Mouse (Mus musculus) liver, adult 2 months (tissue): ENCODE measurements around the gene Pfdn4. TPM values are rescaled to one million over a fixed set of nuclear protein-coding genes. Genes with fewer than 3 reads are reported as not detected.

Experiments
- DNase-seq: peaks from one replicate; pipeline ENCODE4 v3.0.0-alpha.2; 2011; ENCODE audit warnings: low read depth, low spot score; ENCODE audit errors: extremely low read depth
- H3K27ac ChIP-seq: fragments of 200-500 bp; replicated peaks from 2 replicates; pipeline ENCODE4 v1.5.1; 2012; ENCODE audit warnings: low read depth, mild to moderate bottlenecking, control low read depth, inconsistent platforms, low read length; ENCODE audit not compliant: insufficient read depth
- H3K27me3 ChIP-seq: fragments of 200-500 bp; 2 replicates; pipeline ENCODE4 v1.6.1; 2012; ENCODE audit warnings: mild to moderate bottlenecking, moderate library complexity, low read length, inconsistent platforms; ENCODE audit not compliant: control insufficient read depth, insufficient read depth
- H3K36me3 ChIP-seq: fragments of 200-500 bp; 2 replicates; pipeline ENCODE4 v1.6.1; 2012; ENCODE audit warnings: low read length, inconsistent platforms; ENCODE audit not compliant: control insufficient read depth, insufficient read depth
- H3K4me1 ChIP-seq: fragments of 200-500 bp; 2 replicates; pipeline ENCODE4 v1.6.1; 2011; ENCODE audit warnings: low read length; ENCODE audit not compliant: control insufficient read depth, insufficient read depth
- H3K4me3 ChIP-seq: fragments of 200-500 bp; 2 replicates; pipeline ENCODE4 v1.5.1; 2011; ENCODE audit warnings: low read depth, mild to moderate bottlenecking, control low read depth, low read length, moderate library complexity; ENCODE audit not compliant: insufficient read depth
- H3K79me2 ChIP-seq: fragments of 200-500 bp; 2 replicates; pipeline ENCODE4 v1.6.1; 2012; ENCODE audit warnings: inconsistent platforms, mild to moderate bottlenecking, low read length, moderate library complexity; ENCODE audit not compliant: control insufficient read depth, insufficient read depth
- H3K9ac ChIP-seq: fragments of 200-500 bp; 2 replicates; pipeline ENCODE4 v1.6.1; 2012; ENCODE audit warnings: low read depth, mild to moderate bottlenecking, control low read depth, inconsistent platforms, low read length
- CTCF ChIP-seq: fragments of 200-500 bp; IDR thresholded peaks from 2 replicates; pipeline ENCODE4 v1.5.1; 2011; ENCODE audit warnings: low read depth, low read length, control low read depth
- POLR2A ChIP-seq: fragments of 200-500 bp; IDR thresholded peaks from 2 replicates; pipeline ENCODE4 v1.6.1; 2011; ENCODE audit warnings: low read length, control low read depth; ENCODE audit not compliant: insufficient read depth; ENCODE audit errors: extremely low read depth
- WGBS: fragments of 180-500 bp; shearing (Covaris S2); methylation state at CpG from one replicate; pipeline ENCODE4 v1.1.7; 2018; 5-methylcytosine and 5-hydroxymethylcytosine counted together
- polyA plus RNA-seq: library from polyadenylated mRNA; depleted of rRNA; stranded (reverse); fragments of >200 nt; gene quantifications from 2 replicates; pipeline ENCODE4 v1.2.3, GENCODE M21; 2012
- total RNA-seq: library from RNA; depleted of rRNA; stranded (reverse); fragments of >200 nt; gene quantifications from 2 replicates; pipeline ENCODE4 v1.2.3, GENCODE M21; 2014

Pfdn4 gene
- total and polyA plus RNA-seq, 2 experiments: 1.4 to 10.6 TPM

DNA sequence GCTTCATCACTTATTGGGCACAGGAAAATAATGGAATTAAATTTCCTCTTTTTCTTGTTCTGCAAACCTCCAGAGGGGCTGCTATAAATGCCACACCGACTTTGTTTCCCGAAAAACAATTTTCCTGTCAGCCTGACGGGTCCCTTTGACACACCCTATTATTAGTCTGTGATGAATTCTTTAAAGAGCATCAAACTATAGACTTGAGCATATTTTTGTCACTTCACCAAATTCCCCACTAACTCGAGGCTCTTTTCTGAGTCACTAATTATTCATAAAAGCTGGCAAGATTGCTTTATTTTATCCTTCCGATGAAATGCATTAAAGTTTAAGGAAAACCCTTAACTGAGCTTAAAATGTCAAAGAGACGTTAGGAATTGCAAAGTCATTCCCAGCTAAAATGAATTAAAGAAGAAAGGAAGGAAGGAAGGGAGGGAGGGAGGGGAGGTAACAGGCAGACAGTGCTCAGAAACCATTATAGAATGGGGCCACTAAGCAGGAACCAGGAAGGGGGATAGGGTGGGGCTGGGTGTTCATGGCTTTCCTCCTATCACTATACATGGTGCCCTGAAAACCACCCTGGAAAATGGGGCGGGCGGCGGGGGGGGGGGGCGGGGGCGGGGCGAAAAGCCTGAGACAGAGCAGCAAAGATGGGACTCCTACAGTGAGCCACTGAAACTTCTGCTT is 38.0 kb downstream of the Pfdn4 start:
- no peak overlapping the region for H3K27ac ChIP-seq
- H3K79me2 ChIP-seq: no peaks in the 10 kb centered on the region
- WGBS: 48% methylated on average over 12 of the region's 12 CpGs
- no peak overlapping the region for H3K4me3 ChIP-seq
- H3K36me3 ChIP-seq: no peaks in the 10 kb centered on the region
- H3K4me1 ChIP-seq: no peaks in the 10 kb centered on the region
- TF ChIP-seq CTCF (no peak), POLR2A (no peak)
- no peak for DNase-seq
- H3K9ac ChIP-seq: no peak overlapping the region
- no peaks in the 10 kb centered on the region for H3K27me3 ChIP-seq

DNA sequence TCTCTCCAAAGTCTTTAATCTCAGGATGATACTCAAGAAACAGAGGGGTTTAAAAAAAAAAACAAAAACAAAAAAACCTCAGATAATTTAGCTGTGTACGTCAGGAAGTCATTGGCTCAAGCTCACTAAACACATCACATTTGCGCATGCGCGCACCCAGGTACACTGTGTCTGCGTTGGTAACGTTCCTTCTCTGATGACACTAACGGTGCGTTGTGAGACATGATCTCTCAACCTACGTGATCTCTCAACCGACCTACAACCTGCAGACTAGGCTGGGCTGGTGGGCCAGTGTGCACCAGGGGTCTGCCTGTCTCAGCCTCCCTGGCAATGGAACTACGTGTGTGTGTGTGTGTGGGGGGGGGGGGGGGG is 38.6 kb downstream of the Pfdn4 start:
- no peak for TF ChIP-seq POLR2A
- Histone ChIP-seq H3K9ac (no peak overlapping the region), H3K36me3 (no peaks in the 10 kb centered on the region), H3K4me1 (no peaks in the 10 kb centered on the region), H3K27me3 (no peaks in the 10 kb centered on the region), H3K27ac (no peak overlapping the region), H3K79me2 (no peaks in the 10 kb centered on the region), H3K4me3 (no peak overlapping the region)
- DNase-seq: no peak
- 90% methylated on average over 11 of the region's 11 CpGs for WGBS

DNA sequence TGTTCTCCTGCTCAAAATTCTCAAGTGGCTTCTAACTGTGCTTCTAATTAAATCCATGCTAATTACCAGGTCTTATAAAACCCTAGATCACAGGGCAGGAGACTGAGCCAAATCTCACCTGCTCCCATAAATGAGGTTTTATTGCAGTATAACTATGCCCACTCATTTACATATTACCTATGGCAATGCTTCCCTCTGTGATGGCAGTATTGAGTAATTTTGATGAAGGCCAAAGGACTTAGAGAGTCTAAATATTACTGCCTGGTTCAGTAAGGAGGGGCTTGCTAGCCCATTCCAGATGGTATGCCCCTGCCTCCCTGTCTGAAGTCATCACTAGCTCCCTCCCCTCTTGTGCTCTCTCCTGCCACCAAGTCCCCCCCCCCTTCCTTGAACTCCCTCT is 39.6 kb downstream of the Pfdn4 start:
- Histone ChIP-seq H3K36me3 (no peaks in the 10 kb centered on the region), H3K27ac (no peak overlapping the region), H3K9ac (no peak overlapping the region), H3K4me3 (no peak overlapping the region), H3K27me3 (no peaks in the 10 kb centered on the region), H3K79me2 (no peaks in the 10 kb centered on the region), H3K4me1 (no peaks in the 10 kb centered on the region)
- DNase-seq: no peak
- no peak for TF ChIP-seq CTCF
- TF ChIP-seq POLR2A: no peak

DNA sequence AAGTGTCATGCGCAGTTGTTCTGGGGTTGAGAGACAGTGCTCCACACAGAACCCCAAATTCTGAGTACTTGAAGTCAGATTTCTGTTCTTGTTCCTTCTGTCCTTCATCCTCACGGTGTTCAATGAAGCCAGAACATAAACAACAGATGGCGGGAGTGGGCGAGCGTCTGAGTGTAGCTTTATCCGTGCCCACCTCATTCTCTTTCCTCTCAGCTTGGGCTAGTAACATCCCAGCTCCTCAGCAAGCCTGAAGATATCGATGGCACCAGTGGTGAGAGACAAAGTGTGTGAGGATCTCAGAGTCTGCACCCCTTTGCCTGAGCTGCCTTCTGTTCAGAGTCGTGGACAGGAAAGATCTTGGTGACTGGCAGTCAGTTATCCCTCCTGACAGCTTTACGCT is 43.0 kb downstream of the Pfdn4 start:
- no peaks in the 10 kb centered on the region for H3K36me3 ChIP-seq
- H3K4me1 ChIP-seq: no peaks in the 10 kb centered on the region
- no peak overlapping the region for H3K4me3 ChIP-seq
- no peaks in the 10 kb centered on the region for H3K27me3 ChIP-seq
- no peak overlapping the region for H3K9ac ChIP-seq
- no peaks in the 10 kb centered on the region for H3K79me2 ChIP-seq
- 88% methylated on average over 9 of the region's 9 CpGs for WGBS
- H3K27ac ChIP-seq: no peak overlapping the region
- TF ChIP-seq POLR2A (no peak), CTCF (no peak)
- no peak for DNase-seq

DNA sequence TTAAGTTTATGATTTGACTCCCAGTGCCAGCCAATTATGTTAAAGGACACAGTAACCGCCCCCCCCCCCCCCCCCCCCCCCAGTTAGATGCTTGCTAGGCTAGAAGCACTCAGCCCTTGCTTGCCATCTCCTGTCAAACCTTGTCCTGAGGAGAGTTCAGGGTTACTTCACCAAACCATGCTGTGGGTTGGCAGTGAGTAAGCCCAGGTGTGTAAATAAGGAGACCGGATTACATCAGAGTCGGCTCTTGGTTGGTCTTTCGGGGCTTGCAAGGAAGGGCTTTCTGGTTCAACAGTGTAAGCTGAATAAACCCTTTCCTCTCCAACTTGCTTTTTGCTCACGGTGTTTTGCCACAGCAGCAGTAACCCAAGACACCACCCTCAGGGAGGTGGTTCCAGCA is 47.4 kb downstream of the Pfdn4 start:
- Histone ChIP-seq H3K4me3 (no peak overlapping the region), H3K36me3 (no peaks in the 10 kb centered on the region), H3K27me3 (no peaks in the 10 kb centered on the region), H3K27ac (no peak overlapping the region), H3K4me1 (no peaks in the 10 kb centered on the region), H3K9ac (no peak overlapping the region), H3K79me2 (no peaks in the 10 kb centered on the region)
- no peak for TF ChIP-seq CTCF
- no peak for DNase-seq
- 43% methylated on average over 5 of the region's 5 CpGs for WGBS

DNA sequence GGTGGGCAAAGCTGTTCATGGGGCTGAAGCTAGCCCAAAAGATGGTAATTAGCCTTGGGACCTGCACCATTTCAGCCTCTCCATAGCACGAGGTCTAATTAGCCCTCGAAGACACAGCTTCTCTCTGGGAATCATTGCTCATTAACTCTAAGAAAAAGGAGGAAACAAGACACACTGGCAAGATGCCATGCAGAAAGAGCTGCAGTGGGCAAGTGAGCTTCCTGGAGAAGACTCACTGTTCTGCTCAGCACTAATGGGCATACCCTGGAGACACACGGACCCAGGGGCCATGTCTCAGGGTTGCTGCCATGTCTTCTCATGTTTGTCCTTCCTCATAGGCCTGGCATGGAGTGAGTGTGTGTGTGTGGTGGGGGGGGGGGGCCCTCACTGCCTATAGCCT is 47.9 kb downstream of the Pfdn4 start:
- no peaks in the 10 kb centered on the region for H3K4me1 ChIP-seq
- H3K27me3 ChIP-seq: no peaks in the 10 kb centered on the region
- DNase-seq: no peak
- H3K9ac ChIP-seq: no peak overlapping the region
- WGBS: 67% methylated on average over 3 of the region's 3 CpGs
- H3K79me2 ChIP-seq: no peaks in the 10 kb centered on the region
- H3K27ac ChIP-seq: no peak overlapping the region
- no peak overlapping the region for H3K4me3 ChIP-seq
- no peaks in the 10 kb centered on the region for H3K36me3 ChIP-seq
- no peak for TF ChIP-seq POLR2A
- TF ChIP-seq CTCF: no peak
